Mouse (Mus musculus): Measurements from ENCODE around the gene Lrp6.

GRCm38 (mm10) chr6:134527596-134528128 lies 39.1 kb downstream of the Lrp6 start:
- TF ChIP-seq POLR2A (IDR thresholded peaks at IDR 0.05; ENCODE audit: borderline replicate concordance, low read depth, low read length) = no peak
- TF ChIP-seq CTCF (IDR thresholded peaks at IDR 0.05; ENCODE audit: low read depth, low read length) = no peak

All from bone marrow macrophage, adult 2 months (primary cell).